In the genomic region with DNA sequence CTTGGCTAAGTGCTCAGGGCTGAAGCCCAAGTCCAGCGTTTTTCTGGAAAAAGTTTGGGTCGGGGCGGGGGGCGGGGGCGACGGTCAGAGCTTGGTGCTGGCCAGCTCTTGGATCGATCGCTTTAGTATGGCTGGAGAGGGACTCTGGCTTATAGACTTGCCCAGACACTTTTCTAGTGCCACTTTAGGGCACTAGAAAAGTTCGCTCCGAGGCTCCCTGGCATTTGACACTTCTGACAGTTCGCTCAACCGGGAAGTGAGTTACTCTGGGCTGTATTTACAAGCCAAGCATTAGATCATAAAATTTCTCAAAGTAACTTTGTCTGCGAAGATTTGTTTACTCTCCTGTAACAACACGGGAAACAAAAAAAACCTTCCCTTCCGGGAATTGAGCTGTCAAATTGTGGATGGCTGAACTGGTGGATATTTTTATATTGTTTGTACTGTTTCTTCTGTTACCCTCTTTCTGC, we compare ENCODE assay signal across 8 mouse cellular contexts. TPM values are rescaled to one million over a fixed set of nuclear protein-coding genes. Genes with fewer than 3 reads are reported as not detected.
DNase-seq lines count a peak whose midpoint lies in the region; ATAC-seq lines count a peak whose summit lies in the region.

No protein-coding gene starts in this region.

- no peaks in the 10 kb centered on the region for H3K9me3 ChIP-seq in forebrain, embryonic 12.5 days
- H3K9me3 ChIP-seq in intestine, embryonic 14.5 days (ENCODE audit: control insufficient read depth, low read length) = no peaks in the 10 kb centered on the region
- H3K9me3 ChIP-seq in lung, embryonic 15.5 days = no peaks in the 10 kb centered on the region

- ATAC-seq in forebrain, embryonic 12.5 days (ENCODE audit: low FRiP score) = peak; percentile 47; the same call in 1 of the 2 replicates
- peak; percentile 32; the same call in 1 of the 2 replicates for ATAC-seq in intestine, embryonic 14.5 days (replicated peaks; ENCODE audit: low FRiP score, low TSS enrichment, low read depth)
- ATAC-seq in lung, embryonic 15.5 days (ENCODE audit: borderline replicate concordance, extremely low read depth, low FRiP score, low TSS enrichment) = peak; percentile 51; the same call in 1 of the 2 replicates
- no peak for ATAC-seq in cerebellum, adult (ENCODE audit: insufficient number of reproducible peaks, low FRiP score, low TSS enrichment)

- peaks cover 14% of the 10 kb centered on the region for H3K4me1 ChIP-seq in forebrain, embryonic 12.5 days
- H3K4me1 ChIP-seq in intestine, embryonic 14.5 days (replicated peaks; ENCODE audit: control insufficient read depth, insufficient read depth, low read length) = peaks cover 5% of the 10 kb centered on the region
- peaks cover 8% of the 10 kb centered on the region; the same call in 1 of the 2 replicates for H3K4me1 ChIP-seq in lung, embryonic 15.5 days

- peak overlapping the region; percentile 39 for H3K4me3 ChIP-seq in forebrain, embryonic 12.5 days (replicated peaks)
- peak overlapping the region; percentile 41 for H3K4me3 ChIP-seq in intestine, embryonic 14.5 days (ENCODE audit: low read depth, low read length)
- H3K4me3 ChIP-seq in lung, embryonic 15.5 days = peak overlapping the region; percentile 52

- no peak overlapping the region for H3K27ac ChIP-seq in forebrain, embryonic 12.5 days
- no peak overlapping the region for H3K27ac ChIP-seq in intestine, embryonic 14.5 days (ENCODE audit: low read depth)
- H3K27ac ChIP-seq in lung, embryonic 15.5 days = peak overlapping the region; percentile 66

- H3K27me3 ChIP-seq in forebrain, embryonic 12.5 days = peaks cover 10% of the 10 kb centered on the region; the same call in 1 of the 2 replicates
- 0 out of 2 replicates have a peak, but pooled peaks cover 7% of the 10 kb centered on the region for H3K27me3 ChIP-seq in intestine, embryonic 14.5 days (replicated peaks; ENCODE audit: control insufficient read depth, insufficient read depth, low read length)
- H3K27me3 ChIP-seq in lung, embryonic 15.5 days = no peaks in the 10 kb centered on the region

- H3K9ac ChIP-seq in forebrain, embryonic 12.5 days = peak overlapping the region; percentile 30; the same call in 1 of the 2 replicates
- H3K9ac ChIP-seq in intestine, embryonic 14.5 days (ENCODE audit: low read length) = peak overlapping the region; percentile 38
- H3K9ac ChIP-seq in lung, embryonic 15.5 days = peak overlapping the region; percentile 39

- peak overlapping the region; percentile 77 for H3K4me2 ChIP-seq in forebrain, embryonic 12.5 days
- peak overlapping the region; percentile 95 for H3K4me2 ChIP-seq in intestine, embryonic 14.5 days (ENCODE audit: low read length)
- peak overlapping the region; percentile 94 for H3K4me2 ChIP-seq in lung, embryonic 15.5 days

- no peaks in the 10 kb centered on the region for H3K36me3 ChIP-seq in forebrain, embryonic 12.5 days (replicated peaks)
- no peaks in the 10 kb centered on the region for H3K36me3 ChIP-seq in intestine, embryonic 14.5 days (ENCODE audit: control insufficient read depth, insufficient read depth, low read length)
- H3K36me3 ChIP-seq in lung, embryonic 15.5 days = no peaks in the 10 kb centered on the region

- DNase-seq in adrenal gland, postnatal 14 days = peak; percentile 35
- no peak for DNase-seq in adrenal gland, postnatal 4 days (ENCODE audit: low spot score in 2 of 2)
- DNase-seq in intestine, embryonic 14.5 days (ENCODE audit: low spot score) = no peak
- DNase-seq in thymus, postnatal 4 days = peak; percentile 44
- no peak for DNase-seq in layer of hippocampus, adult 18-20 months (ENCODE audit: low spot score in 2 of 2)

- 19% methylated on average over 15 of the region's 15 CpGs for WGBS in forebrain, embryonic 12.5 days
- 4% methylated on average over 15 of the region's 15 CpGs for WGBS in intestine, embryonic 14.5 days
- WGBS in lung, embryonic 15.5 days = 3% methylated on average over 15 of the region's 15 CpGs

RNA-seq across cellular contexts. Expression of gene Fas, which starts 0.4 kb away (rescaled TPM):
- total RNA-seq in adrenal gland, postnatal 14 days (2021) = 11.3 and 12.2 TPM in 2 replicates
- 1 to 10 TPM; 5.1 to 9.9 TPM for total RNA-seq in adrenal gland, postnatal 4 days (2021)
- polyA plus RNA-seq in forebrain, embryonic 12.5 days (2016; fragmentation: Nextera tagmentation; extraction: Ambion mirVana) = 0.32 and 0.55 TPM in 2 replicates
- polyA plus RNA-seq in intestine, embryonic 14.5 days (2014; fragmentation: Nextera tagmentation; extraction: Ambion mirVana) = 2.0 and 2.7 TPM in 2 replicates
- 11.2 and 12.0 TPM in 2 replicates for polyA plus RNA-seq in lung, embryonic 15.5 days (2015; fragmentation: Nextera tagmentation; extraction: Ambion mirVana)
- total RNA-seq in layer of hippocampus, adult 18-20 months (2021) = 1 to 10 TPM; 1.4 to 3.1 TPM

RNA-seq across cellular contexts. Expression of gene Acta2, which starts 35.5 kb away (rescaled TPM):
- 36.5 and 95.6 TPM in 2 replicates for total RNA-seq in adrenal gland, postnatal 14 days (2021)
- 10 to 100 TPM; 53.5 to 73.3 TPM for total RNA-seq in adrenal gland, postnatal 4 days (2021)
- polyA plus RNA-seq in forebrain, embryonic 12.5 days (2016; fragmentation: Nextera tagmentation; extraction: Ambion mirVana) = 22.7 and 43.7 TPM in 2 replicates
- polyA plus RNA-seq in intestine, embryonic 14.5 days (2014; fragmentation: Nextera tagmentation; extraction: Ambion mirVana) = 1,786 and 2,002 TPM in 2 replicates
- 801 and 904 TPM in 2 replicates for polyA plus RNA-seq in lung, embryonic 15.5 days (2015; fragmentation: Nextera tagmentation; extraction: Ambion mirVana)
- total RNA-seq in layer of hippocampus, adult 18-20 months (2021) = 1 to 10 TPM; 7.0 to 9.8 TPM

Comparison
In these comparisons a context has a peak if more than half of its experiments do, and no peak if none do; other contexts are left out.
1. DNase-seq: peak in adrenal gland, postnatal 14 days (single experiment) and thymus, postnatal 4 days (single experiment); none in adrenal gland, postnatal 4 days (0 of 2), intestine, embryonic 14.5 days (single experiment) and layer of hippocampus, adult 18-20 months (0 of 2).
2. Peak in every context shown above with its lines, with median percentiles within 50 percentile points of each other: H3K4me2 ChIP-seq, H3K4me3 ChIP-seq and H3K9ac ChIP-seq.